Mouse (Mus musculus) adrenal gland, postnatal 4 days (tissue): ENCODE data around the gene Alg9. TPM values are rescaled to one million over a fixed set of nuclear protein-coding genes. Genes with fewer than 3 reads are reported as not detected.

Experiments
- DNase-seq, 2 experiments: peaks; one replicate each; pipeline ENCODE4 v3.0.0; 2021 to 2022; ENCODE audit warnings: low spot score in 2 of 2, mixed read lengths in 2 of 2
- total RNA-seq, 2 experiments: library from RNA; stranded (reverse); gene quantifications; 2 replicates each; pipeline ENCODE4 v1.2.3; 2021

Alg9 gene
- total RNA-seq, 2 experiments from 2014 or later: 21.4 to 22.5 TPM

GRCm38 (mm10) chr9:50850271-50850670 lies 75.5 kb downstream of the Alg9 start:
- no peak for DNase-seq

- no peak for DNase-seq
Observed at GRCm38 (mm10) chr9:50850713-50851112, 75.9 kb downstream of the Alg9 start.

GRCm38 (mm10) chr9:50852634-50853349 lies 78.0 kb downstream of the Alg9 start:
- DNase-seq: no peak

- DNase-seq: no peak
Observed at GRCm38 (mm10) chr9:50854376-50854775, 79.6 kb downstream of the Alg9 start.

- DNase-seq: no peak
Observed at GRCm38 (mm10) chr9:50855133-50855766, 80.4 kb downstream of the Alg9 start.

- DNase-seq: no peak
Observed at GRCm38 (mm10) chr9:50855780-50856179, 81.0 kb downstream of the Alg9 start.

- DNase-seq: peak; percentile 88 to 91
Observed at GRCm38 (mm10) chr9:50856341-50857081, 81.7 kb downstream of the Alg9 start.

- DNase-seq: no peak
Observed at GRCm38 (mm10) chr9:50857082-50857641, 82.3 kb downstream of the Alg9 start.

- DNase-seq: no peak
Observed at GRCm38 (mm10) chr9:50858681-50859080, 83.9 kb downstream of the Alg9 start.

GRCm38 (mm10) chr9:50861119-50861839 lies 86.5 kb downstream of the Alg9 start:
- DNase-seq: no peak

- no peak for DNase-seq
Observed at GRCm38 (mm10) chr9:50863824-50864223, 89.0 kb downstream of the Alg9 start.

GRCm38 (mm10) chr9:50864877-50865276 lies 90.1 kb downstream of the Alg9 start:
- no peak for DNase-seq

- no peak for DNase-seq
Observed at GRCm38 (mm10) chr9:50865803-50866202, 91.0 kb downstream of the Alg9 start.

- DNase-seq: no peak
Observed at GRCm38 (mm10) chr9:50867015-50867414, 92.2 kb downstream of the Alg9 start.

GRCm38 (mm10) chr9:50868182-50868581 lies 93.4 kb downstream of the Alg9 start:
- no peak for DNase-seq

- DNase-seq: no peak
Observed at GRCm38 (mm10) chr9:50873210-50873609, 98.4 kb downstream of the Alg9 start.

GRCm38 (mm10) chr9:50874031-50874430 lies 99.2 kb downstream of the Alg9 start:
- no peak for DNase-seq

GRCm38 (mm10) chr9:50875470-50875869 lies 100.7 kb downstream of the Alg9 start:
- DNase-seq: no peak

- DNase-seq: no peak
Observed at GRCm38 (mm10) chr9:50876287-50876686, 101.5 kb downstream of the Alg9 start.

- no peak for DNase-seq
Observed at GRCm38 (mm10) chr9:50877431-50877830, 102.6 kb downstream of the Alg9 start.

- no peak for DNase-seq
Observed at GRCm38 (mm10) chr9:50882183-50882582, 107.4 kb downstream of the Alg9 start.
